Comparison of ENCODE assay signal across 8 mouse cellular contexts in the genomic region with DNA sequence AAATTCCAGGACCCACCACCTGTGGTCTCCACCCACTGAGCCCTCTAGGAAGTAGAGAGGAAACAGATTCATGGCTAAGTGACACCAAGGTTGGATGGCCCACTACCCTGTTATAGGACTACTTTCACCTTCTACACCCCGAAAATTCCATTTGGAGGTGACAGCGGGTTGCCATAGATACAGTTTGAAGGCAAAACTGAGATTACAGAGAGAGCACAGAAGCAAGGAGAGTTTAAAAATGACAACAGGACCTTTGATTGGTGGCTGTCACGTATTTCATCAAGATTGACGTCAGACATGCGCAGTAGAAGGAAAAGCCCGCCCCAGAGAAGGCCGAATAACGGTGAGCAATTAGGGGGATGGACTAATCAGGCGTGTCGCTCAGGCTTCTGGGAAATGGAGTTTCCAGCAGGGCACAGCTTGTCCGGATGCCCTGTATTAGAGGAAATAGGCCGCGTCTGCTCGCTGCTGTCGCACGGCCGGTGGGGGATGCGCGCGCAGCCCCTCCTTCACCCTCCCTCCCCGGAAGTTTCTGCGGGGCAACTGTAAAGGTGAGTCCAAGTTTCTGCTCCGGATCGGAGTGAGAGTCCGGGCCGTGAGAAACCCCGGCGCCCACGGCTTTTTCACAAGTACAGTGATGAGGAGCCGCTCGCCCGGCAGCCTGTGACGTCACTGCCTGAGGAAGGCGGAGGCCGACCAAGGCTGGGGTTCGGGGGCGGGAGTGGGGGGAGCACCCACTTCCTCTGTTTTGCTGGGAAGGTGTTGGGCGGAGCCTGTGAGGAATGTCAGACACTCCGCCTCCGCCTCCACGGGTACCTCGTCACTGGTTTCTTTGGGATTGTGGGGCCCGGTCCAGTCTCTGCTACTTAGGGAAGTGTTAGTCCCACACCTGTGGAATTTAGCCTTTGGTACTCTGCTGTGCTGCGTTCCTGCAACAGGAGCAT. TPM values are rescaled to one million over a fixed set of nuclear protein-coding genes. Genes with fewer than 3 reads are reported as not detected.
A peak's percentile ranks its signal among the peaks of the same experiment; 100 is the strongest.
DNase-seq lines count a peak whose midpoint lies in the region; ATAC-seq and TF ChIP-seq lines count a peak whose summit lies in the region.

A gene (plus strand): TSS at position 313 of the 944 bp plus-strand sequence.

- H3K27ac ChIP-seq in cortical plate, adult 2 months (ENCODE audit: insufficient read depth, low read length) = peak within 1 kb of the TSS; percentile 76

- ATAC-seq in activated CD4-positive, CD25-positive, alpha-beta regulatory T cell, adult 4 months = peak; percentile 92

- H3K27me3 ChIP-seq in megakaryocyte, embryonic 14.5 days (replicated peaks) = peaks cover 11% of the 10 kb centered on the region

- peak within 1 kb of the TSS; percentile 64 for H3K4me3 ChIP-seq in cortical plate, adult 2 months (ENCODE audit: insufficient read depth, low read length)
- H3K4me3 ChIP-seq in megakaryocyte, embryonic 14.5 days (replicated peaks) = peak within 1 kb of the TSS; percentile 94

- TF ChIP-seq CTCF in cortical plate, adult 2 months (IDR thresholded peaks at IDR 0.05; ENCODE audit: extremely low read depth, insufficient read depth, low read length) = no peak

- peak; percentile 90 to 93 for DNase-seq in gastrocnemius, adult 8-10 months (ENCODE audit: low spot score in 2 of 2)
- peak; percentile 94 for DNase-seq in hindlimb bud, embryonic 11.5 days (ENCODE audit: extremely low spot score, low read depth, low spot score)
- peak; percentile 83 to 95 for DNase-seq in left cerebral cortex, adult 8-10 months (ENCODE audit: low spot score in 2 of 2)
- peak; percentile 95 to 98 for DNase-seq in right cerebral cortex, postnatal 10 days (ENCODE audit: low spot score in 2 of 2)
- peak; percentile 81 for DNase-seq in urinary bladder, postnatal 25 days (ENCODE audit: low spot score)

- no peaks in the 10 kb centered on the region for H3K9me3 ChIP-seq in megakaryocyte, embryonic 14.5 days

- TF ChIP-seq POLR2A in cortical plate, adult 2 months (IDR thresholded peaks at IDR 0.05; ENCODE audit: extremely low read depth, insufficient read depth, low read length) = peak; percentile 49; the same call in 1 of the 2 replicates

- peaks cover 24% of the 10 kb centered on the region for H3K36me3 ChIP-seq in megakaryocyte, embryonic 14.5 days (replicated peaks; ENCODE audit: low read length)

- H3K4me1 ChIP-seq in cortical plate, adult 2 months (ENCODE audit: control insufficient read depth, insufficient read depth, low read length) = no peaks in the 10 kb centered on the region; the same call in 1 of the 2 replicates
- peaks cover 57% of the 10 kb centered on the region for H3K4me1 ChIP-seq in megakaryocyte, embryonic 14.5 days

RNA-seq across cellular contexts. Expression of the gene that starts here (rescaled TPM):
- 10 to 100 TPM; 60.2 to 68.7 TPM for polyA plus RNA-seq in activated CD4-positive, CD25-positive, alpha-beta regulatory T cell, adult 4 months (2017; shearing (Covaris generic))
- polyA plus RNA-seq in cortical plate, adult 2 months (2012; rRNA removed) = 32.6 and 35.7 TPM in 2 replicates
- 10 to 100 TPM; 19.9 to 23.5 (median 21.6) TPM for total RNA-seq in gastrocnemius, adult 8-10 months (2022)
- 10 to 100 TPM; 26.8 to 33.5 (median 30.9) TPM for total RNA-seq in left cerebral cortex, adult 8-10 months (2022)
- 63.8 and 68.6 TPM in 2 replicates for polyA plus RNA-seq in megakaryocyte, embryonic 14.5 days (2012; ENCODE audit: insufficient read depth, low replicate concordance)

Comparison
In these comparisons a context has a peak if more than half of its experiments do, and no peak if none do; other contexts are left out.
1. Peak in every context shown above with its lines: DNase-seq, ATAC-seq, H3K4me3 ChIP-seq and H3K27ac ChIP-seq.